27 mouse cellular contexts compared by ENCODE assay signal in genomic region chr2:22776568-22777230, GRCm38 (mm10). TPM values are rescaled to one million over a fixed set of nuclear protein-coding genes. Genes with fewer than 3 reads are reported as not detected.
DNase-seq lines count a peak whose midpoint lies in the region; ATAC-seq lines count a peak whose summit lies in the region.
"Had no signal": no experiment of that assay in that cellular context is flagged by ENCODE, and none has a peak within 500 bp of the region (broad histone marks: within the 10 kb centered on the region; RNA-seq: fewer than 3 reads in every experiment).

No protein-coding gene starts in this region.

- DNase-seq in thymus, postnatal 25 days = peak; percentile 29
- DNase-seq in thymus, adult 18-20 months = no peak
- DNase-seq in liver, embryonic 13.5 days = no peak
- DNase-seq in splenic B cell, adult 2 months (ENCODE audit: low read depth, low spot score) = peak; percentile 26
- no peak for DNase-seq in gastrocnemius, postnatal 4 days (ENCODE audit: low spot score in 2 of 2)
- DNase-seq in heart, adult 18-20 months = no peak
- DNase-seq: adrenal gland, postnatal 36 days; B cell, adult 2 months; cerebellum, adult 11 months; cerebellum, postnatal 36 days; gastrocnemius, postnatal 25 days; heart, postnatal 4 days; kidney, adult 8-10 months; kidney, postnatal 14 days; lung, adult 18-20 months; lung, postnatal 10 days; midbrain, embryonic 14.5 days; retina, postnatal 1 day; right cerebral cortex, postnatal 25 days had no signal

- H3K27me3 ChIP-seq in erythroblast, embryonic 14.5 days (ENCODE audit: control insufficient read depth) = peaks cover 14% of the 10 kb centered on the region; the same call in 1 of the 2 replicates
- H3K27me3 ChIP-seq in liver, embryonic 13.5 days = no peaks in the 10 kb centered on the region
- H3K27me3 ChIP-seq in splenic B cell, adult 2 months (ENCODE audit: control insufficient read depth, insufficient read depth, low read length, poor library complexity, severe bottlenecking) = no peaks in the 10 kb centered on the region
- H3K27me3 ChIP-seq: hindbrain, embryonic 15.5 days; stomach, embryonic 15.5 days had no signal

- H3K9ac ChIP-seq in liver, embryonic 13.5 days = peak overlapping the region; percentile 60
- H3K9ac ChIP-seq: hindbrain, embryonic 15.5 days; intestine, embryonic 15.5 days; neural tube, embryonic 12.5 days; stomach, embryonic 15.5 days had no signal

- H3K27ac ChIP-seq in liver, embryonic 13.5 days = peak overlapping the region; percentile 73
- H3K27ac ChIP-seq: hindbrain, embryonic 15.5 days; intestine, embryonic 15.5 days; neural tube, embryonic 12.5 days; stomach, embryonic 15.5 days had no signal

- peaks cover 64% of the 10 kb centered on the region for H3K4me1 ChIP-seq in erythroblast, embryonic 14.5 days (ENCODE audit: control insufficient read depth)
- H3K4me1 ChIP-seq in liver, embryonic 13.5 days (replicated peaks) = peaks cover 71% of the 10 kb centered on the region
- H3K4me1 ChIP-seq: stomach, embryonic 15.5 days had no signal

- H3K4me2 ChIP-seq in liver, embryonic 13.5 days = peak overlapping the region; percentile 50
- H3K4me2 ChIP-seq: hindbrain, embryonic 15.5 days; intestine, embryonic 15.5 days; neural tube, embryonic 12.5 days; stomach, embryonic 15.5 days had no signal

- 68% methylated on average over 2 of the region's 2 CpGs for WGBS in liver, embryonic 13.5 days (ENCODE audit: insufficient replicate concordance)

- H3K9me3 ChIP-seq in erythroblast, embryonic 14.5 days (ENCODE audit: control insufficient read depth, low read length) = no peaks in the 10 kb centered on the region
- H3K9me3 ChIP-seq in liver, embryonic 13.5 days (replicated peaks) = no peaks in the 10 kb centered on the region
- H3K9me3 ChIP-seq: hindbrain, embryonic 15.5 days; intestine, embryonic 15.5 days; neural tube, embryonic 12.5 days; stomach, embryonic 15.5 days had no signal

- peak overlapping the region; percentile 22 for H3K4me3 ChIP-seq in erythroblast, embryonic 14.5 days (replicated peaks)
- H3K4me3 ChIP-seq in liver, embryonic 13.5 days (replicated peaks) = no peak overlapping the region
- H3K4me3 ChIP-seq: hindbrain, embryonic 15.5 days; intestine, embryonic 15.5 days; neural tube, embryonic 12.5 days; stomach, embryonic 15.5 days had no signal

- no peaks in the 10 kb centered on the region for H3K36me3 ChIP-seq in erythroblast, embryonic 14.5 days (ENCODE audit: control insufficient read depth)
- H3K36me3 ChIP-seq in liver, embryonic 13.5 days = no peaks in the 10 kb centered on the region
- no peaks in the 10 kb centered on the region for H3K36me3 ChIP-seq in splenic B cell, adult 2 months (ENCODE audit: control insufficient read depth, insufficient read depth, low read length, poor library complexity, severe bottlenecking)
- H3K36me3 ChIP-seq: hindbrain, embryonic 15.5 days; intestine, embryonic 15.5 days; neural tube, embryonic 12.5 days; stomach, embryonic 15.5 days had no signal

- no peak for ATAC-seq in erythroblast, adult 5-6 weeks (replicated peaks; ENCODE audit: low FRiP score, poor library complexity, severe bottlenecking)
- ATAC-seq in liver, embryonic 13.5 days (ENCODE audit: low read depth) = no peak
- ATAC-seq: forebrain, embryonic 16.5 days; intestine, embryonic 15.5 days; Patski had no signal

RNA-seq across cellular contexts. Expression of gene Apbb1ip, which starts 2.8 kb away (rescaled TPM):
- polyA plus RNA-seq in erythroblast, embryonic 14.5 days (2012) = 1.5 and 1.8 TPM in 2 replicates
- total RNA-seq in erythroblast, adult 5-6 weeks (2015; ENCODE audit: low replicate concordance) = 58.1 and 64.6 TPM in 2 replicates
- total RNA-seq in erythroblast, adult 5-6 weeks (2017; ENCODE audit: low replicate concordance) = 6.7 and 7.9 TPM in 2 replicates
- 15.1 and 17.2 TPM in 2 replicates for polyA plus RNA-seq in liver, embryonic 13.5 days (2015; fragmentation: Nextera tagmentation; extraction: Ambion mirVana)
- 1 to 10 TPM; 6.7 to 7.3 TPM for total RNA-seq in gastrocnemius, postnatal 4 days (2021)
- total RNA-seq in heart, adult 18-20 months (2021) = 1 to 10 TPM; 2.5 to 4.9 TPM
- polyA plus RNA-seq: Patski had no signal

Comparison
In these comparisons a context has a peak if more than half of its experiments do, and no peak if none do; other contexts are left out.
1. DNase-seq: peak in thymus, postnatal 25 days (single experiment) and splenic B cell, adult 2 months (single experiment); none in thymus, adult 18-20 months (0 of 2), liver, embryonic 13.5 days (single experiment), gastrocnemius, postnatal 4 days (0 of 2) and heart, adult 18-20 months (0 of 2).